Mouse (Mus musculus) intestine, embryonic 14.5 days (tissue): Measurements from ENCODE around the gene Slc18b1. TPM values are rescaled to one million over a fixed set of nuclear protein-coding genes. Genes with fewer than 3 reads are reported as not detected.
A peak's percentile ranks its signal among the peaks of the same experiment; 100 is the strongest.

Experiments used
- ATAC-seq: fragments of 200-750 bp; cut with Nextera tagmentation; replicated peaks from 2 replicates; pipeline ENCODE4 v1.8.0; 2017; ENCODE audit warnings: low read depth, moderate number of reproducible peaks, moderate TSS enrichment, moderate library complexity; ENCODE audit not compliant: low FRiP score, low TSS enrichment
- DNase-seq: peaks from one replicate; pipeline ENCODE4 v3.0.0-alpha.2; 2018; ENCODE audit warnings: low spot score
- H3K27ac ChIP-seq: fragments of 300-500 bp; sonication (generic); 2 replicates; pipeline ENCODE4 v1.5.1; 2014; ENCODE audit warnings: low read depth, mild to moderate bottlenecking, control low read depth
- H3K27me3 ChIP-seq: fragments of 300-500 bp; sonication (generic); replicated peaks from 2 replicates; pipeline ENCODE4 v1.6.1; 2014; ENCODE audit warnings: low read length, control low read depth; ENCODE audit not compliant: control insufficient read depth, insufficient read depth
- H3K36me3 ChIP-seq: fragments of 300-500 bp; sonication (generic); 2 replicates; pipeline ENCODE4 v1.6.1; 2014; ENCODE audit warnings: low read length, control low read depth; ENCODE audit not compliant: control insufficient read depth, insufficient read depth
- H3K4me1 ChIP-seq: fragments of 300-500 bp; sonication (generic); replicated peaks from 2 replicates; pipeline ENCODE4 v1.6.1; 2014; ENCODE audit warnings: low read length, control low read depth, mixed read lengths; ENCODE audit not compliant: control insufficient read depth, insufficient read depth
- H3K4me2 ChIP-seq: fragments of 300-500 bp; sonication (generic); 2 replicates; pipeline ENCODE4 v1.6.1; 2014; ENCODE audit warnings: low read length
- H3K4me3 ChIP-seq: fragments of 300-500 bp; sonication (generic); 2 replicates; pipeline ENCODE4 v1.5.1; 2014; ENCODE audit warnings: low read depth, low read length, control low read depth, mixed read lengths
- H3K9ac ChIP-seq: fragments of 300-500 bp; sonication (generic); 2 replicates; pipeline ENCODE4 v1.6.1; 2014; ENCODE audit warnings: mild to moderate bottlenecking, low read length
- H3K9me3 ChIP-seq: fragments of 300-500 bp; sonication (generic); 2 replicates; pipeline ENCODE4 v1.6.1; 2016; ENCODE audit warnings: low read length, control low read depth; ENCODE audit not compliant: control insufficient read depth
- whole genome bisulfite sequencing: fragments of 180-500 bp; shearing (Covaris S2); extraction: QIAGEN DNeasy Blood & Tissue Kit; methylation state at CpG from one replicate; pipeline ENCODE4 v1.1.7; 2014; 5-methylcytosine and 5-hydroxymethylcytosine counted together
- polyA plus RNA-seq: library from polyadenylated mRNA; unstranded; fragments of >200 nt; fragmentation: Nextera tagmentation; extraction: Ambion mirVana; gene quantifications from 2 replicates; pipeline ENCODE4 v1.2.1, GENCODE M21; 2014

Gene Slc18b1
- polyA plus RNA-seq, 1 experiment from 2014 or later, result 16.3 TPM

DNA sequence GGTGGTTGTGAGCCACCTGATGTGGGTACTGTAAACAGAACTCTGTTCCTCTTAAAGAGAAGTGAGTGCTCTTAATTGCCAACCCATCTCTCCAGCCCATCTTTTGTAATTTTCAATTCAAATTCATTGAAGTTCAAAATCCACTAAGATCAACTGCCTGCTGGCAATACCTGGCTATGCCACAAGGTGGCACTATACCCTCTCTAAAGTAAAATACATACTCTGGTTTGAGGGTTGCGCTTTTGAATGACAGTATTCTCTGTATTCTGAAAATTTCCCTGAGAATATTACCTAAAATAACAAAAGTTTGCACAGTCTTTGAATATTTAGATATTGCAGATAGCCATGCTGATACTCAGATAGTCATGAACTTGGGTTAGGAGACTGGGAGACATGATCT, 18.4 kb downstream of the Slc18b1 start:
- no peak overlapping the region for H3K4me3 ChIP-seq
- ATAC-seq (0 out of 2 replicates have a peak, but pooled peaks have one; percentile 15), DNase-seq (peak; percentile 90)
- no peaks in the 10 kb centered on the region for H3K4me1 ChIP-seq
- no peak overlapping the region for H3K27ac ChIP-seq
- H3K9ac ChIP-seq, result no peak overlapping the region
- no peak overlapping the region for H3K4me2 ChIP-seq
- H3K36me3 ChIP-seq, result peaks cover 22% of the 10 kb centered on the region
- 48% methylated on average over 1 of the region's 1 CpGs for WGBS
- H3K9me3 ChIP-seq, result no peaks in the 10 kb centered on the region
- H3K27me3 ChIP-seq, result no peaks in the 10 kb centered on the region

DNA sequence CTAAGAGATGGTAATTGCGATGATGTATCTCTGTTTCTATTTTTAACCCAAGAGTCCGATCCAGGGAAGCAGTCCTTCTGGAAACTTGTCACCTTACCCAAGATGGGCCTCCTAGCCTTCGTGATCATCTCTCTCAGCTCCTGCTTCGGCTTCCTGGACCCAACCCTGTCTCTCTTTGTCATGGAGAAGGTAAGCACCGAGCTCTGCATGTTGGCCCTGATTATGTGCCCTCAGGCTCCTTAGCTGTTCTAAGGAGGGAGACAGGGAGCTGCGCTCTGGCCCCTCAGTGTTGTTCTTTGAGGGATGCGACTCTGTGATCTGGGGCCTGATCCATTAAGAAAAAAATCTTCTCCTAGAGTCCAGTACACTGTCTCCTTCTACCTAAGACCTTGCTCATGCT, 19.5 kb downstream of the Slc18b1 start:
- 89% methylated on average over 7 of the region's 7 CpGs for WGBS
- ATAC-seq (no peak), DNase-seq (no peak)
- no peak overlapping the region for H3K9ac ChIP-seq
- no peak overlapping the region for H3K4me3 ChIP-seq
- no peaks in the 10 kb centered on the region for H3K4me1 ChIP-seq
- H3K9me3 ChIP-seq, result no peaks in the 10 kb centered on the region
- H3K27me3 ChIP-seq, result no peaks in the 10 kb centered on the region
- no peak overlapping the region for H3K27ac ChIP-seq
- H3K36me3 ChIP-seq, result peaks cover 22% of the 10 kb centered on the region
- H3K4me2 ChIP-seq, result no peak overlapping the region

DNA sequence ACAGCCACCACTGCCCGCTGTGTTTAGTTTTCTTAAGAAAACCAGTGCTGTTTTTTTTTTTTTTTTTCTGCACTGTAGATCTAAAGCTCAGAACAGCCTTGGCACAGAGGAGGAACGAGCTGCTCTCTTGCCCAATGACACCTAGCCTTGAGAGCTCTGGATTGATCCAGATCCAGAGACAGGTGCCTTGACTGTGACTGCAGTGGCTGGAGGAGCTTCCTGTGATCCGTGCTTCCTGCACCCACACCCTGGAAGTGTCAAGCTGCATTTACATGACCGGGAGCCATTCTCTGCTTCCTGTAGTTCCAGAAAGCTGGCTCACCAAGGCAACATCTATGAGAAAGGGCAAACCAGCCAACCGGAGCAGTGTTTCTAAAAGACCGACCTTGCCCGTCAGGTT, 29.7 kb downstream of the Slc18b1 start:
- H3K27ac ChIP-seq, result no peak overlapping the region
- WGBS, result 85% methylated on average over 7 of the region's 7 CpGs

DNA sequence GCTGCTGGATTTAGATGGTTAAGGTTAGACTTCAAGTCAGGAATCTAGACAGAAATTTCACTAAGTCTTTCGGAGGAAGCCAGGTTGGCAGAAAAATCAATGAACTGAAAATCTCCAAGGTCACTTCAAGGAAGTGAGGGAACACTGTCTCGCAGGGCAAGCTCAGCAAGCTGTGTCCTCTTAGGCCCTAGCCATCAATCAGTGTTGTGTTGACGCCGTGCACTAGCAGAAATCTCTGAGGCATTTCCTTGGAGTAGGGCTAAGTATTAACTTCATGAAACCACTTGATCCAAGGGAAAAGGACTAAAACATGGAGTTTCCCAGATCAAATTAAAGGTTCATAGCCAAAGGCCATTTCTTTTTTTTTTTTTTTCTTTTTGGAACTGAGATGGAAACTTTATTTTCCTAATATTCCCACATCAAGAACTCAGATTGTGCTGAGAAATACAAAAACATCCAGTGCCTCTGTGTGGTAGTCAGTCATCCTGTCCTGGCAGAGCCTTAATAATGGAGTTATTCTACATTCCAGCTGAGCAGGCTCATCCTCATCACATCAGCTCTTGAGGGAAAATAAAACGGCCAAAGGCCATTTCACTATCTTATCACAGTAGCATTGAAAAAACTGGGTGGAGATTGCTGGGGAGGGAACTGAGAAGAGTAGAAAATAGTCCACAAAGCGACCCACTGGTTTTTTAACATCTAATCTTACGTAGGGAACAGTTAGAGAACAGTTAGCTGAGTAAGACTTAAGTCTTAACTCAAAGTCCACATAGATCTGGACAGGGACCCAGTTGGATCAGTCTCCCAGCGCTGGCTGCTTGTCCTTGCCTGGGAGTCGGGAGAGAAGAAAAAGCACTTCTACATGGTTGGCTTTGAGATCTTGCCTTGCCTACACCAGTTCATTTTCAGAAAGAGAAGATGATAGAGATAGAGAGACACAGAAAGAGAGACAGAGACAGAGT, 39.5 kb downstream of the Slc18b1 start:
- no peak overlapping the region for H3K4me2 ChIP-seq
- no peaks in the 10 kb centered on the region for H3K9me3 ChIP-seq
- H3K36me3 ChIP-seq, result no peaks in the 10 kb centered on the region
- WGBS, result 59% methylated on average over 9 of the region's 9 CpGs
- H3K9ac ChIP-seq, result no peak overlapping the region
- ATAC-seq, result no peak
- no peak for DNase-seq
- H3K27ac ChIP-seq, result no peak overlapping the region
- no peak overlapping the region for H3K4me3 ChIP-seq
- H3K4me1 ChIP-seq, result no peaks in the 10 kb centered on the region
- H3K27me3 ChIP-seq, result no peaks in the 10 kb centered on the region

More for the DNA sequence above, 29.7 kb downstream of the Slc18b1 start:
- no peaks in the 10 kb centered on the region for H3K27me3 ChIP-seq
- H3K36me3 ChIP-seq, result peaks cover 43% of the 10 kb centered on the region
- H3K9ac ChIP-seq, result no peak overlapping the region
- H3K4me1 ChIP-seq, result no peaks in the 10 kb centered on the region
- H3K9me3 ChIP-seq, result no peaks in the 10 kb centered on the region
- DNase-seq, result no peak
- H3K4me2 ChIP-seq, result no peak overlapping the region
- ATAC-seq, result no peak
- H3K4me3 ChIP-seq, result no peak overlapping the region

DNA sequence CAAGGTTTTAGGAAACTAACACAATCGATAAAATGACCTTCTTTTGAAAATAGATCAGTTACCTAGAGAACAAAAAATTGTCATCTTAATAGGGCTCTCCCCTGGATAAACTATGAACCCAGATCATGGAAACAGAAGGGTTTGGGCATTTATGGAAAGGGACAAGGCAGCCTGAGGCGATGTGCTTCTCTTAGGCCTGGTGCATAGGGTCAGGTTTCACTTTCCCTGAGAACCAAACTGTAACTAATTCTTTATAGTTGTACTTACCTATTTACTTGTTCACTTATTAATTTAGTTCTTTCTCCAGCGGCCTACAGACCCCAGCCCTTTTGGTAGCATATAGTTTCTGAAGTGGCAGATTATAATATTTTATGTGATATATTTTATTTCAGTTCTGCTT, 40.3 kb downstream of the Slc18b1 start:
- Histone ChIP-seq H3K27ac (no peak overlapping the region), H3K4me1 (no peaks in the 10 kb centered on the region), H3K4me3 (no peak overlapping the region), H3K36me3 (no peaks in the 10 kb centered on the region), H3K9ac (no peak overlapping the region), H3K27me3 (no peaks in the 10 kb centered on the region), H3K4me2 (no peak overlapping the region), H3K9me3 (no peaks in the 10 kb centered on the region)
- WGBS, result 82% methylated on average over 3 of the region's 3 CpGs
- ATAC-seq, result no peak
- no peak for DNase-seq

DNA sequence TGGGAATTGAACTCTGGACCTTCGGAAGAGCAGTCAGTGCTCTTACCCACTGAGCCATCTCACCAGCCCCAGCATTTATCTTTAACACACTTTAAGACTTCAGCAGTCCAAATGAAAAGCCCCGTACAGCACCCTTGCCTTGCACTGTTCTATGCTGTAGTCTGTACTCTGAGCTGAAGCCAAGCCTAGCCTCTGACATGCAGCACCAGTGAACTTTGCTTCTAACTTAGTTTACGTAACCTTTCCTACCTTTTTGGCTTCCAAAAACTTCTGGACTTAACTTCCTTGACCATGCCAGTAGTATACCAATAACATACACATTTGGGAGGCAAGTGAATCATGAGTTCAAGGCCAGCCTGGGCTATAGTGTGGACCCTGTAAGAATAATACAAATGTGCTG, 42.1 kb downstream of the Slc18b1 start:
- WGBS, result 88% methylated on average over 3 of the region's 3 CpGs
- DNase-seq (no peak), ATAC-seq (no peak)
- Histone ChIP-seq H3K9me3 (no peaks in the 10 kb centered on the region), H3K4me3 (no peak overlapping the region), H3K4me1 (no peaks in the 10 kb centered on the region), H3K4me2 (no peak overlapping the region), H3K9ac (no peak overlapping the region), H3K27ac (no peak overlapping the region), H3K27me3 (no peaks in the 10 kb centered on the region), H3K36me3 (no peaks in the 10 kb centered on the region)

DNA sequence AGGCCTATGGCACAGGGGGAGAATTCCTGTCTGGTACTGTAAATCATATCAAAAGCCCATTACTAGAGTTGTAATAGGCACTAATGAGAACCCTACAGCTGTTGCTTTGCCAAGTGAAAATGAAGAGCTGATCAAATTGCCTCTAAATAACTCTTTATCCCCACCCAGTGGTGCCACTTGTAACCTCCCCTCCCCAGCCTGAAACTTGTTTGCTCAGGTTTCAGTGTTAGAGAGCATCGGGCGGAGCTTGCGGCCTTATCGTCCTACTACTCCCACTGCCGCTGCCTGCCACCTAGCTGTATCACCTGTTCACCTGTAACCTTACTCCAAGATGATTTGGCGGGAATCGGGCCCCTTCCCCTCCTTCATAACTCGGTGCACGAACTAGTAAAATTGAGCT, 42.6 kb downstream of the Slc18b1 start:
- H3K27ac ChIP-seq, result no peak overlapping the region
- 33% methylated on average over 9 of the region's 9 CpGs for WGBS
- no peaks in the 10 kb centered on the region for H3K36me3 ChIP-seq
- no peak for DNase-seq
- ATAC-seq, result no peak
- no peaks in the 10 kb centered on the region for H3K9me3 ChIP-seq
- no peak overlapping the region for H3K9ac ChIP-seq
- no peaks in the 10 kb centered on the region for H3K4me1 ChIP-seq
- no peak overlapping the region for H3K4me2 ChIP-seq
- H3K4me3 ChIP-seq, result no peak overlapping the region
- no peaks in the 10 kb centered on the region for H3K27me3 ChIP-seq

DNA sequence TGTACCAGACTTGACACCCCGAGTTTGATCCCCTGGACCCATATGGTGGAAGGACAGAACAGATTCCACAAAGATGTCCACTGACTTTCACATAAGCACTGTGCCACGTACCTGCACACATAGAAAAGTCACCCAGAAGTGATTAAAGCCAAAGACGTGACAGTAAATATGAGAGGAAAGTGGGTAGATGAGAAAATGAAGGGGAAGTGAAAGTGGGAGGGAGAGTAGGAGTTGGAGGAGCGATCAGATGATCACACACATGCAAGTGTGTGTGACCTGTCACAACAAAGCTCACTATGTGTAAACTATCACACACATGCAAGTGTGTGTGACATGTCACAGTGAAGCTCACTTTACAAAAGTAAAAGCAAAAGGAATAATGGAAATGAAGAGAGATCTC, 43.7 kb downstream of the Slc18b1 start:
- no peak for DNase-seq
- ATAC-seq, result no peak
- Histone ChIP-seq H3K36me3 (no peaks in the 10 kb centered on the region), H3K27ac (no peak overlapping the region), H3K27me3 (no peaks in the 10 kb centered on the region), H3K4me1 (no peaks in the 10 kb centered on the region), H3K4me3 (no peak overlapping the region), H3K9ac (no peak overlapping the region), H3K9me3 (no peaks in the 10 kb centered on the region), H3K4me2 (no peak overlapping the region)
- 75% methylated on average over 4 of the region's 4 CpGs for WGBS
